Mouse (Mus musculus) intestine, embryonic 14.5 days (tissue): Measurements from ENCODE around the gene Kank1. TPM values are rescaled to one million over a fixed set of nuclear protein-coding genes. Genes with fewer than 3 reads are reported as not detected.

Experiments
- ATAC-seq: fragments of 200-750 bp; cut with Nextera tagmentation; replicated peaks from 2 replicates; pipeline ENCODE4 v1.8.0; 2017; ENCODE audit warnings: low read depth, moderate number of reproducible peaks, moderate TSS enrichment, moderate library complexity; ENCODE audit not compliant: low FRiP score, low TSS enrichment
- DNase-seq: peaks from one replicate; pipeline ENCODE4 v3.0.0-alpha.2; 2018; ENCODE audit warnings: low spot score
- H3K27ac ChIP-seq: fragments of 300-500 bp; sonication (generic); 2 replicates; pipeline ENCODE4 v1.5.1; 2014; ENCODE audit warnings: low read depth, mild to moderate bottlenecking, control low read depth
- H3K27me3 ChIP-seq: fragments of 300-500 bp; sonication (generic); replicated peaks from 2 replicates; pipeline ENCODE4 v1.6.1; 2014; ENCODE audit warnings: low read length, control low read depth; ENCODE audit not compliant: control insufficient read depth, insufficient read depth
- H3K36me3 ChIP-seq: fragments of 300-500 bp; sonication (generic); 2 replicates; pipeline ENCODE4 v1.6.1; 2014; ENCODE audit warnings: low read length, control low read depth; ENCODE audit not compliant: control insufficient read depth, insufficient read depth
- H3K4me1 ChIP-seq: fragments of 300-500 bp; sonication (generic); replicated peaks from 2 replicates; pipeline ENCODE4 v1.6.1; 2014; ENCODE audit warnings: low read length, control low read depth, mixed read lengths; ENCODE audit not compliant: control insufficient read depth, insufficient read depth
- H3K4me2 ChIP-seq: fragments of 300-500 bp; sonication (generic); 2 replicates; pipeline ENCODE4 v1.6.1; 2014; ENCODE audit warnings: low read length
- H3K4me3 ChIP-seq: fragments of 300-500 bp; sonication (generic); 2 replicates; pipeline ENCODE4 v1.5.1; 2014; ENCODE audit warnings: low read depth, low read length, control low read depth, mixed read lengths
- H3K9ac ChIP-seq: fragments of 300-500 bp; sonication (generic); 2 replicates; pipeline ENCODE4 v1.6.1; 2014; ENCODE audit warnings: mild to moderate bottlenecking, low read length
- H3K9me3 ChIP-seq: fragments of 300-500 bp; sonication (generic); 2 replicates; pipeline ENCODE4 v1.6.1; 2016; ENCODE audit warnings: low read length, control low read depth; ENCODE audit not compliant: control insufficient read depth
- WGBS: fragments of 180-500 bp; shearing (Covaris S2); extraction: QIAGEN DNeasy Blood & Tissue Kit; methylation state at CpG from one replicate; pipeline ENCODE4 v1.1.7; 2014; 5-methylcytosine and 5-hydroxymethylcytosine counted together
- polyA plus RNA-seq: library from polyadenylated mRNA; unstranded; fragments of >200 nt; fragmentation: Nextera tagmentation; extraction: Ambion mirVana; gene quantifications from 2 replicates; pipeline ENCODE4 v1.2.1, GENCODE M21; 2014

Kank1 gene
- polyA plus RNA-seq, 1 experiment from 2014 or later, result 17.7 TPM

- H3K27ac ChIP-seq, result no peak overlapping the region
- H3K27me3 ChIP-seq, result no peaks in the 10 kb centered on the region
- H3K4me1 ChIP-seq, result 0 out of 2 replicates have a peak, but pooled peaks cover 5% of the 10 kb centered on the region
- ATAC-seq (no peak), DNase-seq (no peak)
- WGBS, result 80% methylated on average over 6 of the region's 6 CpGs
- no peak overlapping the region for H3K4me3 ChIP-seq
- H3K9me3 ChIP-seq, result no peaks in the 10 kb centered on the region
- no peak overlapping the region for H3K9ac ChIP-seq
- H3K4me2 ChIP-seq, result no peak overlapping the region
- no peaks in the 10 kb centered on the region for H3K36me3 ChIP-seq
Measured at GRCm38 (mm10) chr19:25268532-25268931, 31.8 kb downstream of the Kank1 start.

- H3K27ac ChIP-seq, result no peak overlapping the region
- H3K36me3 ChIP-seq, result no peaks in the 10 kb centered on the region
- 0 out of 2 replicates have a peak, but pooled peaks cover 5% of the 10 kb centered on the region for H3K4me1 ChIP-seq
- H3K4me2 ChIP-seq, result no peak overlapping the region
- 70% methylated on average over 9 of the region's 9 CpGs for WGBS
- no peak for ATAC-seq
- H3K9me3 ChIP-seq, result no peaks in the 10 kb centered on the region
- no peak for DNase-seq
- H3K27me3 ChIP-seq, result no peaks in the 10 kb centered on the region
- H3K9ac ChIP-seq, result no peak overlapping the region
- H3K4me3 ChIP-seq, result no peak overlapping the region
Measured at GRCm38 (mm10) chr19:25271591-25271990, 34.8 kb downstream of the Kank1 start.

GRCm38 (mm10) chr19:25273179-25273578 lies 36.4 kb downstream of the Kank1 start:
- Histone ChIP-seq H3K4me3 (no peak overlapping the region), H3K9me3 (no peaks in the 10 kb centered on the region), H3K27me3 (no peaks in the 10 kb centered on the region), H3K4me1 (no peaks in the 10 kb centered on the region), H3K4me2 (no peak overlapping the region), H3K36me3 (no peaks in the 10 kb centered on the region), H3K9ac (no peak overlapping the region), H3K27ac (no peak overlapping the region)
- DNase-seq (no peak), ATAC-seq (no peak)

GRCm38 (mm10) chr19:25276600-25277395 lies 40.0 kb downstream of the Kank1 start:
- no peak for ATAC-seq

GRCm38 (mm10) chr19:25277761-25278160 lies 41.0 kb downstream of the Kank1 start:
- H3K4me2 ChIP-seq, result no peak overlapping the region
- H3K9ac ChIP-seq, result no peak overlapping the region
- no peak overlapping the region for H3K27ac ChIP-seq
- no peaks in the 10 kb centered on the region for H3K27me3 ChIP-seq
- H3K36me3 ChIP-seq, result no peaks in the 10 kb centered on the region
- ATAC-seq, result no peak
- no peaks in the 10 kb centered on the region for H3K4me1 ChIP-seq
- WGBS, result 40% methylated on average over 5 of the region's 5 CpGs
- DNase-seq, result no peak
- H3K9me3 ChIP-seq, result no peaks in the 10 kb centered on the region
- H3K4me3 ChIP-seq, result no peak overlapping the region

More at GRCm38 (mm10) chr19:25276600-25277395, 40.0 kb downstream of the Kank1 start:
- H3K36me3 ChIP-seq, result no peaks in the 10 kb centered on the region
- no peaks in the 10 kb centered on the region for H3K9me3 ChIP-seq
- H3K4me3 ChIP-seq, result no peak overlapping the region
- H3K27ac ChIP-seq, result no peak overlapping the region
- H3K4me2 ChIP-seq, result no peak overlapping the region
- H3K9ac ChIP-seq, result no peak overlapping the region
- WGBS, result 88% methylated on average over 15 of the region's 15 CpGs
- no peaks in the 10 kb centered on the region for H3K27me3 ChIP-seq
- no peaks in the 10 kb centered on the region for H3K4me1 ChIP-seq
- no peak for DNase-seq

- no peaks in the 10 kb centered on the region for H3K4me1 ChIP-seq
- 83% methylated on average over 5 of the region's 5 CpGs for WGBS
- no peaks in the 10 kb centered on the region for H3K36me3 ChIP-seq
- H3K27me3 ChIP-seq, result no peaks in the 10 kb centered on the region
- H3K4me2 ChIP-seq, result no peak overlapping the region
- H3K9ac ChIP-seq, result no peak overlapping the region
- H3K4me3 ChIP-seq, result no peak overlapping the region
- DNase-seq, result no peak
- ATAC-seq, result no peak
- no peak overlapping the region for H3K27ac ChIP-seq
- H3K9me3 ChIP-seq, result no peaks in the 10 kb centered on the region
Measured at GRCm38 (mm10) chr19:25279603-25280002, 42.8 kb downstream of the Kank1 start.

- H3K9ac ChIP-seq, result no peak overlapping the region
- no peak overlapping the region for H3K4me3 ChIP-seq
- no peaks in the 10 kb centered on the region for H3K4me1 ChIP-seq
- H3K4me2 ChIP-seq, result no peak overlapping the region
- no peaks in the 10 kb centered on the region for H3K9me3 ChIP-seq
- H3K27ac ChIP-seq, result no peak overlapping the region
- no peaks in the 10 kb centered on the region for H3K27me3 ChIP-seq
- no peaks in the 10 kb centered on the region for H3K36me3 ChIP-seq
- 88% methylated on average over 2 of the region's 2 CpGs for WGBS
- DNase-seq (no peak), ATAC-seq (no peak)
Measured at GRCm38 (mm10) chr19:25283665-25284064, 46.9 kb downstream of the Kank1 start.

- Histone ChIP-seq H3K27ac (no peak overlapping the region), H3K4me1 (no peaks in the 10 kb centered on the region), H3K36me3 (no peaks in the 10 kb centered on the region), H3K4me3 (no peak overlapping the region), H3K9me3 (no peaks in the 10 kb centered on the region), H3K4me2 (no peak overlapping the region), H3K27me3 (no peaks in the 10 kb centered on the region), H3K9ac (no peak overlapping the region)
- 48% methylated on average over 5 of the region's 5 CpGs for WGBS
- DNase-seq, result no peak
- no peak for ATAC-seq
Measured at GRCm38 (mm10) chr19:25285756-25286538, 49.2 kb downstream of the Kank1 start.
